Mouse (Mus musculus) ES-CJ7 (cell line): ENCODE results near the gene Atp6ap1.

Experiments used
- DNase-seq: peaks from one replicate; pipeline ENCODE4 v3.0.0; 2011; ENCODE audit warnings: low read depth, low spot score

Gene Atp6ap1

GRCm38 (mm10) chrX:74304867-74305700, 8.2 kb downstream of the Atp6ap1 start, which contains the start of gene Gdi1:
TSS of gene Gdi1 (plus strand) at chrX:74304998.
- DNase-seq, result peak; percentile 85

- DNase-seq, result peak; percentile 85
Measured at GRCm38 (mm10) chrX:74312540-74313464, 15.9 kb downstream of the Atp6ap1 start, which contains the start of gene Fam50a. TSS of gene Fam50a (plus strand) at chrX:74313033.

- peak; percentile 62 for DNase-seq
Measured at GRCm38 (mm10) chrX:74328725-74329161, 31.8 kb downstream of the Atp6ap1 start, which contains the start of gene Plxna3. TSS of gene Plxna3 (plus strand) at chrX:74329066.

- no peak for DNase-seq
Measured at GRCm38 (mm10) chrX:74329215-74329671, 32.3 kb downstream of the Atp6ap1 start.

- DNase-seq, result no peak
Measured at GRCm38 (mm10) chrX:74330166-74330930, 33.5 kb downstream of the Atp6ap1 start.

GRCm38 (mm10) chrX:74352645-74353466, 56.0 kb downstream of the Atp6ap1 start:
- no peak for DNase-seq

GRCm38 (mm10) chrX:74353467-74353770, 56.5 kb downstream of the Atp6ap1 start, which contains the start of gene Lage3:
TSS of gene Lage3 (minus strand) at chrX:74353618.
- peak; percentile 62 for DNase-seq
